Mouse (Mus musculus) bone marrow macrophage, adult 2 months (primary cell): Measurements from ENCODE around the gene Btg3.

ENCODE experiments used
- CTCF ChIP-seq: IDR thresholded peaks from 2 replicates; pipeline ENCODE4 v1.5.1; 2012; ENCODE audit warnings: low read depth, mild to moderate bottlenecking, low read length, moderate library complexity
- POLR2A ChIP-seq: IDR thresholded peaks from 2 replicates; pipeline ENCODE4 v1.6.1; 2012; ENCODE audit warnings: mild to moderate bottlenecking, low read depth, low read length, borderline replicate concordance

DNA sequence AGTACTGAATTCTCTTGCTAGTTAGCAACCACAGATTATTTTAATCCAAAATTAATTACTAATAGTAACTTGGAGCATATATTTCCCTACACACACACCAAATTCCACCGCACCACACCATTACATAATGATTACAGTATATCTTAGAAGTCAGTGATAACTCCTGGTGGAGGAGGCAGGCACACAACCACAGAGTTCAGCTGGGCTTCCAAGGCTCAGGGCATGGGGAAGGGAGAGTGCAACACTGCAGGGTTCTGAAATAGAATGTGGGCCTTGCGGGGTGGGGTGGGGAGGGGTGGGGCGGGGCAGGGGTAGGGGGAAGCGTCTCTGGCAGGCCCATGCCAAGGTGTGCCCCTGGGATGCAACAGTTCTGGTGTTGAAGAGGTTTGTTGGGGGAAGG is 81.4 kb downstream of the Btg3 start:
- TF ChIP-seq CTCF, result no peak
- no peak for TF ChIP-seq POLR2A
